Mouse (Mus musculus) ES-E14 (cell line): Measurements from ENCODE around the gene Lmf2. TPM values are rescaled to one million over a fixed set of nuclear protein-coding genes. Genes with fewer than 3 reads are reported as not detected.
A peak's percentile ranks its signal among the peaks of the same experiment; 100 is the strongest.

Experiments used
- DNase-seq: peaks from one replicate; pipeline ENCODE4 v3.0.0-alpha.2; 2013; ENCODE audit warnings: low read depth, low spot score
- H3K27ac ChIP-seq: 2 replicates; pipeline ENCODE4 v1.5.1; 2012; ENCODE audit warnings: low read depth, mild to moderate bottlenecking, low read length, moderate library complexity, mixed read lengths; ENCODE audit not compliant: poor library complexity, insufficient read depth, severe bottlenecking
- H3K36me3 ChIP-seq: 2 replicates; pipeline ENCODE4 v1.6.1; 2012; ENCODE audit warnings: mild to moderate bottlenecking, low read length, moderate library complexity, mixed read lengths; ENCODE audit not compliant: control insufficient read depth, poor library complexity, insufficient read depth, severe bottlenecking
- H3K4me1 ChIP-seq, 2 experiments: fragments of 150-350 bp in 1 of 2; sonication (generic) in 1 of 2; 2 replicates each; pipeline ENCODE4 v1.6.1; 2012; ENCODE audit warnings: low read length in 2 of 2, mild to moderate bottlenecking in 1 of 2, mixed read lengths in 1 of 2; ENCODE audit not compliant: control insufficient read depth in 2 of 2, insufficient read depth in 2 of 2, poor library complexity in 1 of 2
- H3K4me3 ChIP-seq, 2 experiments: fragments of 150-350 bp in 1 of 2; sonication (generic) in 1 of 2; 2 replicates each; pipeline ENCODE4 v1.5.1; 2012; ENCODE audit warnings: low read length in 2 of 2, low read depth in 1 of 2, mild to moderate bottlenecking in 1 of 2, mixed read lengths in 1 of 2; ENCODE audit not compliant: insufficient read depth in 1 of 2, poor library complexity in 1 of 2, severe bottlenecking in 1 of 2
- H3K9ac ChIP-seq: 2 replicates; pipeline ENCODE4 v1.6.1; 2012; ENCODE audit warnings: low read depth, mild to moderate bottlenecking, low read length, mixed read lengths; ENCODE audit not compliant: poor library complexity, insufficient read depth, severe bottlenecking
- H3K9me3 ChIP-seq: fragments of 150-350 bp; sonication (generic); 2 replicates; pipeline ENCODE4 v1.6.1; 2012; ENCODE audit warnings: low read depth, mild to moderate bottlenecking, low read length; ENCODE audit not compliant: control insufficient read depth, insufficient read depth
- CHD2 ChIP-seq: IDR thresholded peaks from 2 replicates; pipeline ENCODE4 v1.6.1; 2014; ENCODE audit warnings: mild to moderate bottlenecking, low read depth, low read length, inconsistent platforms
- HCFC1 ChIP-seq: IDR thresholded peaks from 2 replicates; pipeline ENCODE4 v1.6.1; 2012; ENCODE audit warnings: low read length, inconsistent platforms, borderline replicate concordance; ENCODE audit not compliant: insufficient read depth
- MAFK ChIP-seq: IDR thresholded peaks from 2 replicates; pipeline ENCODE4 v1.6.1; 2014; ENCODE audit warnings: mild to moderate bottlenecking, low read depth, low read length, inconsistent platforms; ENCODE audit not compliant: insufficient read depth
- ZC3H11A ChIP-seq: IDR thresholded peaks from 2 replicates; pipeline ENCODE4 v1.6.1; 2012; ENCODE audit warnings: low read depth, mild to moderate bottlenecking, inconsistent platforms, low read length, borderline replicate concordance
- ZNF384 ChIP-seq: IDR thresholded peaks from 2 replicates; pipeline ENCODE4 v1.6.1; 2012; ENCODE audit warnings: low read depth, low read length, inconsistent platforms
- in situ Hi-C, 2 experiments: fragments of 600-800 bp; cut with MboI; formaldehyde crosslinking; loops; one replicate each; pipeline ENCODE4 v1.15.1; 2025; ENCODE audit warnings: low sequenced_read_pairs in 2 of 2, inconsistent platforms in 1 of 2; ENCODE audit not compliant: unreplicated experiment in 2 of 2
- total RNA-seq: library from RNA; depleted of rRNA; stranded (reverse); fragments of 300-350 nt; gene quantifications from 2 replicates; pipeline ENCODE4 v1.2.3, GENCODE M21; 2012

The Lmf2 gene
- total RNA-seq, 1 experiment: 45.3 TPM

- in situ Hi-C loops: no loop called here
- Histone ChIP-seq H3K9me3 (no peaks in the 10 kb centered on the region), H3K36me3 (peaks cover 40% of the 10 kb centered on the region), H3K9ac (peak overlapping the region; percentile 90), H3K4me1 (peaks cover 0 to 29% of the 10 kb centered on the region in 2 experiments; a peak in 2 of 4 replicates), H3K27ac (no peak overlapping the region), H3K4me3 (peak overlapping the region; percentile 90 to 98; a peak in 3 of 4 replicates)
- no peak for DNase-seq
- TF ChIP-seq ZNF384 (no peak), ZC3H11A (no peak), CHD2 (no peak), MAFK (no peak), HCFC1 (no peak)
These were observed 1.0 kb downstream of the Lmf2 start for GRCm38 (mm10) chr15:89354455-89354854.

- H3K9ac ChIP-seq: peak overlapping the region; percentile 4
- no peaks in the 10 kb centered on the region for H3K9me3 ChIP-seq
- in situ Hi-C loops: no loop called here
- DNase-seq: no peak
- no peak for TF ChIP-seq ZC3H11A
- TF ChIP-seq MAFK: no peak
- no peak for TF ChIP-seq ZNF384
- no peak for TF ChIP-seq CHD2
- no peak for TF ChIP-seq HCFC1
- H3K36me3 ChIP-seq: peaks cover 39% of the 10 kb centered on the region
- peaks cover 0 to 27% of the 10 kb centered on the region in 2 experiments; a peak in 2 of 4 replicates for H3K4me1 ChIP-seq
- H3K4me3 ChIP-seq: no peak overlapping the region
- no peak overlapping the region for H3K27ac ChIP-seq
These were observed 1.6 kb downstream of the Lmf2 start for GRCm38 (mm10) chr15:89353837-89354236.

- Histone ChIP-seq H3K9ac (no peak overlapping the region), H3K36me3 (peaks cover 34% of the 10 kb centered on the region), H3K9me3 (no peaks in the 10 kb centered on the region), H3K4me3 (no peak overlapping the region; a peak in 1 of 4 replicates), H3K4me1 (peaks cover 0 to 27% of the 10 kb centered on the region in 2 experiments; a peak in 2 of 4 replicates), H3K27ac (no peak overlapping the region)
- DNase-seq: no peak
- in situ Hi-C loops: no loop called here
- TF ChIP-seq MAFK: no peak
- TF ChIP-seq ZNF384: no peak
- no peak for TF ChIP-seq CHD2
- no peak for TF ChIP-seq ZC3H11A
- no peak for TF ChIP-seq HCFC1
These were observed 2.7 kb downstream of the Lmf2 start for GRCm38 (mm10) chr15:89352795-89353194.

GRCm38 (mm10) chr15:89352054-89352453 is 3.4 kb downstream of the Lmf2 start:
- DNase-seq: no peak
- Histone ChIP-seq H3K4me1 (peaks cover 0 to 27% of the 10 kb centered on the region in 2 experiments; a peak in 2 of 4 replicates), H3K36me3 (peaks cover 32% of the 10 kb centered on the region), H3K9me3 (no peaks in the 10 kb centered on the region), H3K27ac (no peak overlapping the region), H3K9ac (peak overlapping the region; percentile 15), H3K4me3 (peak overlapping the region in 1 of 2 experiments; percentile 41; a peak in 1 of 4 replicates)
- in situ Hi-C loops: no loop called here
- TF ChIP-seq ZC3H11A (no peak), CHD2 (no peak), HCFC1 (no peak), MAFK (no peak), ZNF384 (no peak)

GRCm38 (mm10) chr15:89351302-89351701 is 4.2 kb downstream of the Lmf2 start:
- Histone ChIP-seq H3K4me1 (peaks cover 0 to 27% of the 10 kb centered on the region in 2 experiments; a peak in 2 of 4 replicates), H3K9ac (peak overlapping the region; percentile 15), H3K4me3 (peak overlapping the region; percentile 23 to 41; a peak in 3 of 4 replicates), H3K9me3 (no peaks in the 10 kb centered on the region), H3K27ac (no peak overlapping the region), H3K36me3 (peaks cover 32% of the 10 kb centered on the region)
- DNase-seq: no peak
- in situ Hi-C loops: no loop called here
- TF ChIP-seq HCFC1 (no peak), CHD2 (no peak), MAFK (no peak), ZC3H11A (no peak), ZNF384 (no peak)
